Mouse (Mus musculus) erythroblast, adult 5-6 weeks (primary cell): Measurements from ENCODE around the gene Mrc2. TPM values are rescaled to one million over a fixed set of nuclear protein-coding genes. Genes with fewer than 3 reads are reported as not detected.

ENCODE experiments used
- ATAC-seq: replicated peaks from 2 replicates; pipeline ENCODE4 v1.8.0; 2016; ENCODE audit warnings: moderate number of reproducible peaks, mild to moderate bottlenecking, moderate TSS enrichment, inconsistent platforms; ENCODE audit not compliant: poor library complexity, low FRiP score, severe bottlenecking
- total RNA-seq, 2 experiments: library from RNA; stranded (forward) in 1 of 2; stranded (reverse) in 1 of 2; fragments of 150-400 nt in 1 of 2; fragments of 200-764, 138-1000 nt in 1 of 2; gene quantifications; 2 replicates each; pipeline versions ENCODE4 v1.2.3 to v1.2.4; 2015 to 2017; ENCODE audit warnings: low replicate concordance in 2 of 2

Mrc2 gene
- total RNA-seq, 2 experiments from 2014 or later: not detected

DNA sequence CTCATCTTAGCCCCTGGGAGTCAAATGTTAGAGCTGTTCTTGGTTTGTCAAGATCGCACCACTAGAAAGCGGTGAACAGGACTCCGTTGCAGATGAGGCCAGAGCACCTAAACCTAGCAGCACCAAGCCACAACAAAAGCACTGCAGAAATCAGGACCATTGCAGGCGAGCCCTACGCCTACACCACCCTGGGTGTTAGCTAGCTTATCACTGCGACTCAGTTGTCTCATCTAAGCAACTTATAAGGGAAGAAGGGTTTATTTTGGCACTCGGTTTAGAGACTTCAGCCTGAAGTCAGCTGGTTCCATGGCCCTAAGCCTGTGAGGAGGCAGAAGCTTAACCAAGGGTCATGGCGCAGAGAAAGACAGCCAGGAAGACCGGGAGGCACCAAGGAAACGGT is 3.6 kb downstream of the Mrc2 start:
- no peak for ATAC-seq

DNA sequence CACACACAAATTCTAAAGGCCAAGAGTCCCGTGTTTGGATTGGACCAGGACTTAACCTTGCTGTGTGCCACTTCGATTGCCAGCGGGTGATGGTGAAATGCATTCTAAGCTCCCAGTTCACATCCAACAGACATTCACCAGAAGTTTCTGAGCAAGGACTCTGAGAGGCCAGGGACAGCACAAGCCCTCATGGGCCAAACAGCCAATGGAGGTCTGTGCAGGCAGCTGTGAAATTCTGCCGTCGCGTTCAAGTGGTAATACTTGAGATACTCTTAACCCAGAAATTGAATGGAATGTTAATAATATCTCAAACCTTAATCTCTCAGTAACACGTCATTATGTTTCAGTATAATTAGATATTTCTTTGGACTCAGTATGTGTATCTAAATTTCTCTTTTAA is 17.8 kb downstream of the Mrc2 start:
- no peak for ATAC-seq

DNA sequence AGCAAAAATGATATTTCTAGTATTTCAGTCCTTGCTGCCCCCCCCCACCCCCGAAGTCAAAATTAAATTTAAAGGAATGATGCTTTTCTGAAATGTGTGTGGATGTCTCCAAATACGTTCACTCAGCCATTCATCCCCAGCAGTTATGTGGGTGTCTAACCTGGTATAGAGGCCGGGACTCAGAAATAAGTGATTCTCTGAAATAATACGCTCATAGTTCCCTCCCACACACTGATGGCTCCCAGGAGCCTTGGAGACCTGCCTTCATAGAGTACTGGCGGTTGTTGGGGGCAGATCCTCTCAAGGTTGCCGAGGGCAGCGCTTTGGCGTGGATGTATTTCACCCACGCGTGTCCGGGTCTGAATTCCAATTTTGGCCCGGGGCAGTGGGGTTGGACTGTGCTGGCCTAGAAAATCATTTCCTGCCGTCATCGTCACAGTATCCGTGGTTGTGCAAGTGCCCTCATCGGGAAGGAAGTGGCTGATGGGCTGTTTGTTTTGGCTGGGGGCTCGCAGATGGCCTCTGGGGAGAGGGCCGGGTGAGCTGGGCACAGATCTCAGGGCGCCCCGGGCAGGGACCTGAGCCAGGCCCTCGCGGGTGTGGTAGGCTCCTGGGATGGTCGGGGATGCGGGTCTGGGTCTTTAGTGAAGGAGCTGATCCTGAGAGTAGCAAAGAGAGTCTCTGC is 19.0 kb downstream of the Mrc2 start:
- no peak for ATAC-seq

DNA sequence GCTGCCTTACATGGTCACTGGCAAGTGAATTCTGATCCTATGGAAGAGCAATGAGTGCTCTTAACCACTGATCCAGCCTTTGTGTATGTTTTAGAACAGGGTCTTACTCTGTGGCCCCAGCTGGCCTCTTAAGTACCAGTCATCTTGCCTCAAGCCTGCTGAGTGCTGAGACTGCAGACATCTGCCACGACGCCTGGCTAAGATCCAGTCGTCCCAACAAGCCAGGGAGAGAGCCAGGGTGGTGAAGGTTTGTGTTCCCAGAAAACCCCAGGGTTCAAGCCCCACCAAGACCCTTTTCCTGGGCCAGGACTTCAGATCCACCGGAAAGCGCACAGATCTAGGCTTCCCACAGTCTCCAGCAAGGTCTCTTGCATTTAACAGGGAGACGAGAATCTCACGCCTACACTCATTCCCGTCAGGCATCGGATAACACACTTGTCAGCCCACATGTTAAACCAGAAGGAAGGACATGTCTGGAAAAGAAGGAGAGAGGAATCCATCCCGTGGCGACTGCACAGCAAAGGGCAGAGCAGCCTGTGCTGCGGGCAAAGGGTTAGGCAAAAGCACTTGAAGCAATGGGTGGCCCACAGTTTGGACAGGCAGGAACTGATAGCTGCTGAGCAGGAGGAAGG is 20.0 kb downstream of the Mrc2 start:
- no peak for ATAC-seq

DNA sequence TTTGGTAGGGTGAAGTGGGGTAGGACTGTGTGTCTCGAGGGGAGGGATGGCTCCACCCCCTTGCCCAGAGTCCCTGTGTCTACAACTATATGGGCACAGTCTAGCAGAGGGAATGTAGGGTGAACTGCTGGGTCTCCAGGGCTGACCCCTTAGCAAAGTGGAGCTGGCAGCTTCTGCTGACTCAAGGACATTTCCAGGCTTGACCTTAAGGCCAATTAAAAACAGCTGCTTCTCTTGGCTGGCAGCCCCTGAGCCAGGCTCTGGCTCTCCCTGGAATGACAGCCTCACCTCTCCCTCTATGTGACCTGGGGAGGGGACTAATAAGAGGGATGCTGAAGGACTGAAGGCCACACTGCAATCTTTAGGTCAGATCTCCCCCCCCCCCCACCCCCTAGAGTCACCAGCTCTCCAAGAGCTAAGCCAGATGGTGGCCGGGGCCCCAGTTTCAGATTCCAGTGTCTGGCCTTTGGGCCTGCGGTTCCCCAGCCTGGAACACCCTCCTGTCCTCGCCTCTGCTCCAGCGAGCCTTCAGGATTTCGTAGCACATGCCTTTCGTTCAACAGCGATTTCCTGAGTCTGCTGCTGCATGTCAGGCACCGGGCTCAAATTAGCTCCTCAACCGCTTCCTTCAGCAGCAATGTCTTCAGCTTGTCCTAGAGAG is 20.7 kb downstream of the Mrc2 start:
- ATAC-seq: 0 out of 2 replicates have a peak, but pooled peaks have one; percentile 24

DNA sequence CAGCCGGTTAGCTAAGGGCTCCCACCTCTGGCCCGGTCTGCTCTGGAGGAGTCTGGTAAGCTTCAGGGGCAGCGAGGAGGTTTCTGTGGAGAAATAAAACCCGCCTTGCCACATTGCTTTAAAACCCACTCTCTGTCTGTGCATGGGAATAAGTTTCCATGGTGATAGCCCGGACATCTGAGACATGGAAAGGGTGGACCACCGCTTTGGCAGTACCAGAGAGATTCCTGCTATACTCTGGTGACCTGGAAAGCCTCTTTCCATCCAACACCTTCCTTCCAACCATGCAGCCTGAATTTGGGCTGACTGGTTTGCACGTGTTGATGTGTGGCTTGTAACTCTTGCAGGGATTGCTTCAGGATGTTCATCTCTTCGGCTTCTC is 21.2 kb downstream of the Mrc2 start:
- ATAC-seq: no peak

DNA sequence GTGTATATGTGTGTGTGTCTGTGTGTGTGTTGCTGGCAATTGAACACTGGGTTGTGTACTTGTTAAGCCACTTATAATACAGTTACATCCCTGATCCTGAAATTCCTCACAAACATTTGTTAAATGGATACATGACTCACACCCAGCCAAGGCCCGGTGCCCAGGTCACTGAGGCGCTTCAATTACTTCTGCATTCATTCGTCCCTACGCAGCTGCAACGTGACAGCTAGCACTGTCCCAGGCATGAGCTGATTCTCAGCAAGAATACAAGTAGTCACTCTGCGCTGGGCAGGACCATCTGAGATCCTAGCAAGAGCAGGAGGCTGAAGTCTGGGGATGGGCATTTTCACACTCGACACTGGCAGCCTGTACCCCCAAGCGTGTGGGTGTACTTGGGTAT is 22.9 kb downstream of the Mrc2 start:
- ATAC-seq: no peak

DNA sequence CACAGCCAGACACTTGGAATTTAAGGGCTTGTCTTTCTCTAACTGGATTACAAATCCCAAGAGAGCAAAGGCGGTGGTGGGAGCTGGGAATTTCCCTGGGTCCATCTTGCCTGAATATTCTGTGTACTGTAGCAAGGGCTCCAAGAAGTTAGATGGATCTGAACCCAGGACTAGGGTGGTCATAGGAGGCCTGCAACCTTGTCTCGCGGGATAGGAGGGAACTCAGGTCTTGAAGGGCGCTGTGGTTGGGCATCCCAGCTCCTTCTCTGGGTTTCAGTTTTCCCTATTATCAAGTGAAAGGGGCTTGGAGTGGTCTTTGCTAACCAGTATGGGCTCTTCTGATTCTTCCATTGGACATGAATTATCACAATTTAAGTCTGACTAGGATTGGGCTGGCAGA is 23.7 kb downstream of the Mrc2 start:
- no peak for ATAC-seq

DNA sequence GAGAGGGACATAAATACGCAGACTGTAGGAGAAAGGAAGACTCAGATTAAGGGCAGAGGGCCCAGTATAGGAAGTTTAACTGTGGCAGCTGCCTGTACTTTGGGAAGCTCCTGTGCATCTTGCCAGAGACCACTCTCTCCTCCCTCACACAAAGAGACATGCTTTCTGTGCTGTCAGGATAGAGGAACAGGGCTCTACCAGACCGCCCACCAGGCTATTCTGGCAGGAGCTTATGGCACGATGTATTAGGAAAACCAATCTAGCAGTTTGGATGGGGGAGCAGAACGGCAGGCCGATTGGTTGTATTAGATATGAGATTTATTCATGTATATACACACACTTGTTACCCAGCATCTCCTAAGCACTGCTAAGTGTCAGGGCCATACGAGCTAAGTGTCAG is 25.3 kb downstream of the Mrc2 start:
- ATAC-seq: no peak

DNA sequence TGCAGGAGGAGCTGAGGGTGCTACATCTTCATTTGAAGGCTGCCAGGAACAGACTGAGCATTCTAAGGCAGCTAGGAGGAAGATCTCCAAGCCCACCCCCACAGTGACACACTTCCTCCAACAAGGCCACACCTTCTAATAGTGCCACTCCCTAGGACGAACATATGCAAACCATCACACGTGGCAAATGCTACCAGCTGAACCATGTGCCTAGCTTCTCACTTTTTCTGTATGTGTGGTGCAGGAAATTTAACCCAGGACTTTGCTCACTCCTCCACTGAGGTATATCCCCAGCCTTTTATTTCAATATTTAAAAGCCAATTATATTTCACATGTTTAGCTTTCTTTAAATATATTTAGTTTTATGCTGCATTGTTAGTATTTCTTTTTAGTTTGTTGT is 28.6 kb downstream of the Mrc2 start:
- no peak for ATAC-seq

DNA sequence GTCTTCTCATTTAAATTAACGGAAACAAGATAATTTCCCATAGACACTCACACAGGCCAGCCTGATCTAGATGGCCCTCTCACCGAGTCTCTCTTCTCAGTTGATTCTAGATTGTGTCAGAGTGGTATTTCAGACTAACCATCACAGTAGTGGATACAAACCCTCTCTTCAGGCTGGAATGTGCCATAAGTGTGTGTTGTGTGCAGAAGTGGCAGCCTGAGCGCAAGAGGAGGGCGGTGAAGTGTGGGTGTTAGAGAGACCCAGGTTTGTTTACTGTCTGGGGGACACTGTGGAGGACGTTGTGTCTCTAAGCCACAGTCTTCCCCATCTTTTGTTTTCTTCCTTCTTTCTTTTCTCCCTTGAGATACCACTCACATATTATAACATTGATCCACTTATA is 31.1 kb downstream of the Mrc2 start:
- no peak for ATAC-seq

DNA sequence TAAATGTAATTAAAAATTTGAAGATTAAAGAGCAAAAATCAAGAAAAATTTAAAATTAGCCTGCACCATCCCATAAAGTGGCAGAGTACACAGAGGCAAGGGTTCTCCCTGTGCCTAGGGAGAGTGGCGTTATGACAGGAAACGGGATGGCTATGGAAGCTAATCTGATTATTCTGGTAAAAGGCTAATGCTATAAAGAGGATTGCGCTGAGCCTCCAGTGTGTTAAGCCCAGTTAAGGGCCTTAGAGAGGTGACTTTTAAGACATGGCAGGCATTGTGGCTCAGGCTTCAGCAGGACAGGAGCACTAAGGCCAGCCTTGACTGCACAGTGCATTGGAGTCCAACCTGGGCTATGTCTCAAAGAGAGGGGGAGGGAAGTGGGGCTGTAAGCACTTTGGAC is 34.7 kb downstream of the Mrc2 start:
- no peak for ATAC-seq

DNA sequence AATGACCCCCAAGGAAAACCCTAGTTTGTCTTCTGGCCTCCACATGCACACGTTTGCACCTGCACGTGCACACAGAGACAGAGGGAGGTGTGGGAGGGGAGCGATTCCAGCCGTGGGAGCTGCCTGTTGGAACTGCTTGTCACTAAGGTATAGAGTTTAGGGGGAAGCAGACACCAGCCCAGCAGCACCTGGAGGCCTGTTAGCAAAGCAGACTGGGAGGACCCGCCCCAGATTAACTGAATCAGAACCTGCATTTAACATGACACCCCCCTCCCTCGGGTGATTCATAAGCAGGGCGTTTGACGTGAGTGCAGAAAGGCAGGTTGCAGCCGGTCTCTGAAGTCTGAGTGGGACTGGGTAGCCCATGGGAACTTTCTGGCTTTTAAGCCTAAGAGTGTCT is 37.5 kb downstream of the Mrc2 start:
- no peak for ATAC-seq

DNA sequence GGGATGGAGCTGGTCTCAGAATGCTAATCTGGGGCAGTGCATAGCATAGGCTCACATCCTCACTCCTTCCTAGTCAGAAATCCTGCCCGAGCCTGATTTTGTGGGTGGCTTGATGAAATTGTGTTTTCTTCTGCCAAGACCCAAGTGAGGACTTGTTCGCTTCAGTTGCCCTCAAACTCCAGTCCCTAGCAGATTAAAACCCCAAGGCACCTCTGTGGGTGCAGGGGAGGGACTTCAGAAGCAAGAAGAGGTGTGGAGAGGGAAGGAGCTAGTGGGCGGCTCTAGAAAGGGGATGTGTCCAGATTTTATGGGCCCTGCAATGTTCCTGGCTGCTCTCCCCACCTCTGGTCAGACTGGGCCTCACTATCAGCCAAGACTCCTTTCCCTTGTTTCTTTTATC is 38.7 kb downstream of the Mrc2 start:
- no peak for ATAC-seq

DNA sequence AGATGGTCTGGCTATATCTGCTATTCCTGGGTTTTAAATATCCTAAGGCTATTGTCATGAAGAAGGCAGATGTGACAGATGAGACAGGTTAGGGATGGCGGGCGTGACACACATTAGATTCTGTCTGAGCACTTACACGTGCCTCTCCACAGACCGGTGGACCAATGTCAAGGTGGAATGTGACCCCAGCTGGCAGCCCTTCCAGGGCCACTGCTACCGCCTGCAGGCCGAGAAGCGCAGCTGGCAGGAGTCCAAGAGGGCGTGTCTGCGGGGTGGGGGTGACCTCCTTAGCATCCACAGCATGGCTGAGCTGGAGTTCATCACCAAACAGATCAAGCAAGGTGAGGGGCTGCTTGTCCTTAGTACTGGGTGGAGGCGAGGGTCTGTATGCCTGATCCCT is 39.3 kb downstream of the Mrc2 start:
- ATAC-seq: no peak

DNA sequence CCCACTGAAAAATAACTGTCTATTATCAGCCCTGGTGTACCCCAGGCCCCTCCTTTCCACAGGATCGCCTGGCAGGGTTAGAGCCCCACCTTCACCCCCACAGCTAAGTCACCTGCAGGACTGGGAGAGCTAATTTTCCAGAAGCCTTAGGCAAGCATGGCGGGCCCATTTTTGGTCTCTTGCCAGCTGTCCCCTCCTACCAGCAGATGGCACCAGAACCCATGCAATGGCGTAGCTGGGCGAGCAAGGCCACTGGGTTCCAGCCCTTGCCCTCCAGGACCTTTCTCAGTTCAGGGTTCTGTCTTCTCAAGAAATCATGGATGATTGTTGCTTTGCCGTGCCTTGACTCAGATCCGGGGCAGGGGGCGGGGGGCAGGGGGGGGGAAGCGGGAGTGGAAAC is 40.0 kb downstream of the Mrc2 start:
- no peak for ATAC-seq

DNA sequence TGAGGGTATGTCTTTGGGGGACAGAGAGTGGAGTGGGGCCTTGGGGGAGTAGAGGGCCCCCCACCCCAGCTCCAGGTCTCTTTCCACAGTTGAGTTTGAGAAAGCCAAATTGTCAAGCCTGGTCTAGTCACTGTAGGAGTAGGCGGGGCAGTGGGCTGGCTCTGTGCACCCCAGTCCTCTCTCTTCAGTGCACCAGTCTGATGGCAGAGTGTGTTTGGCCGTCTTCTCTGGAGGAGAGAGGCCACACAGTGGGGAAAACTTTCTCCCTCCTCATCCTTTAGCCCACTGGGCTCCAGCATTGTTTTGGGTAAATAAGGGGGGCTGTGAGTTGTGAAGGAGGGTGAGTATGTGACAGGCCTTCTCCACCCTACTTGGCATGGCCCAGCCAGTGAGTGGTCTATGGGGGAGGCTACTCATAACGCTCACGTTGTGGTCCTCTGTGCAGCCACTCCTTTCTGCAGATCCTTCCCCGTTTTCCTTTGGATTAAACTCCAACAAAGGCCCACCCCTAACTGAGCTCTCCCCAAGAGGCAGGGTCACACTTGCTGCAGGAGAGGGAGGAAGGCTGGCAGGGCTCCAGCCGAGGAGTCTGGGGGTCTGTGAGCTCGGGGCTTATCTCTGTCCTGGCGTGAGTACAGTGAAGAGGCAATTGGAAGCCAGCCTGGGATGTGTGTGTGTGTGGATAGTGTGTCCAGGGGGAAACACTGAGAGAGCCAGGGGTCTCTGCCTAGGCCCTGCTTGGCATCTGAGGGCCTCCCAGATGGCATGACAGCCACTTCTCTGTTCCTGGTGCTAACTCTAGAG is 41.6 kb downstream of the Mrc2 start:
- no peak for ATAC-seq

DNA sequence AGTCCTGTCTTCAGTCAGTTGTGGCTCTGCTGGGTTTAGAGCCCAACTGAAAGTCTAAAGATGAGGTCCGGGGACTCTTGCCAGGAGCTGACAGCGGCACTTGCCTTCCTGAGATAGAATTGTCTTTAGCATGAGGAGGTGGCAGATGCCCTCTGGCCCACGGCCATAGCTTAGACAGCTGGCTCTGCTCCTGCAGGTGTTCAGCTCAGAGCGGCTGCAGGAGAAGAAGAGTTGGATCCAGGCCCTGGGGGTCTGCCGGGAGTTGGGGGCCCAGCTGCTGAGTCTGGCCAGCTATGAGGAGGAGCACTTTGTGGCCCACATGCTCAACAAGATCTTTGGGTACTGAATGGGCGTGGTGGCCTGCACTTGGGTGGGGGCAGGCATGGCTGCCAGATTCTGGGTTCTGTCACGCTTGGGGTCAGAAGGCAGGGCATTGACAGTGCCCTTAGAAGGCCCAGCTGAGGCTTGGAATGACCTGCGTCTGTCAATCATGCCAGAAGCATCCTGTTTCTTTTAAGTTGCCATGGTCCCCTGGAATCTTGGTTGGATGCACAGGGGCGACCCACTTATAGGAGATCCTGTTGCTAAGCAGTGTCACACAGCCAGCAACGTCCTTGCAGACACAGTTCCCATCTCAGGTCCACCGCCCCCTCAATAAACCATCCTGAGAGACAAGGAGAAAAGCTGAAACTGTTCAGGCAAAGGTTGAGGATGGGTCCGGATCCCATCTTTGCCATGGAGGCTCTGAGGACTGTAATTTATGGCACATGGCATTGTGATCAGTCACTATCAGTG is 46.4 kb downstream of the Mrc2 start:
- ATAC-seq: no peak

DNA sequence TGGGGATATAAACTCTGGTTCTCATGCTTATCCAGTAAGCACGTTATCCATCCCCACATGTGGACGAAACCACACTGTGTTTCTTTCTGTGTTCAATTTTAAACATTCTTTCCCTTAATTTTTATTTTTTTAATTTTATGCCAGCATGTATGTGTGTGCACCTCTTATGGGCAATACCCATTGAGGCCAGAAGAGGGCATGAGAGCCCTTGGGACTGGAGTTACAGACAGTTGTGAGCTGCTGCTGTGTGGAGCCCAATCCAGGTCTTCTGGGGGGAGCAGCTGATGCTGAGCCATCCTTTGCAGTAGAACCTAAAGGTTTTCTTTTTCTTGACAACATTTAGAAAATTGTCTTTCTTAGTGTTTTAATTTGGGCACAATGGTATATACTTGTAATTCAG is 52.8 kb downstream of the Mrc2 start:
- ATAC-seq: 0 out of 2 replicates have a peak, but pooled peaks have one; percentile 40
